Mouse (Mus musculus) forebrain, embryonic 11.5 days (tissue): ENCODE data around the gene 1700125H20Rik. TPM values are rescaled to one million over a fixed set of nuclear protein-coding genes. Genes with fewer than 3 reads are reported as not detected.
A peak's percentile ranks its signal among the peaks of the same experiment; 100 is the strongest.

Source experiments
- ATAC-seq: fragments of 200-750 bp; cut with Nextera tagmentation; replicated peaks from 2 replicates; pipeline ENCODE4 v1.8.0; 2017; ENCODE audit warnings: moderate TSS enrichment; ENCODE audit not compliant: low FRiP score
- DNase-seq: peaks from one replicate; pipeline ENCODE4 v3.0.0-alpha.2; 2017; ENCODE audit warnings: low spot score
- H3K27ac ChIP-seq: fragments of 300-500 bp; sonication (generic); 2 replicates; pipeline ENCODE4 v1.5.1; 2014; ENCODE audit warnings: low read depth, low read length
- H3K27me3 ChIP-seq: fragments of 300-500 bp; sonication (generic); 2 replicates; pipeline ENCODE4 v1.6.1; 2014; ENCODE audit warnings: mild to moderate bottlenecking, low read length, mixed read lengths; ENCODE audit not compliant: control insufficient read depth, insufficient read depth
- H3K36me3 ChIP-seq: fragments of 300-500 bp; sonication (generic); 2 replicates; pipeline ENCODE4 v1.6.1; 2014; ENCODE audit warnings: mild to moderate bottlenecking, low read length, moderate library complexity, mixed read lengths; ENCODE audit not compliant: control insufficient read depth, insufficient read depth
- H3K4me1 ChIP-seq: fragments of 300-500 bp; sonication (generic); replicated peaks from 2 replicates; pipeline ENCODE4 v1.6.1; 2014; ENCODE audit warnings: low read length, mixed read lengths; ENCODE audit not compliant: control insufficient read depth, insufficient read depth
- H3K4me2 ChIP-seq: fragments of 300-500 bp; sonication (generic); 2 replicates; pipeline ENCODE4 v1.6.1; 2014; ENCODE audit warnings: low read depth, mild to moderate bottlenecking, low read length, moderate library complexity, mixed read lengths; ENCODE audit not compliant: severe bottlenecking
- H3K4me3 ChIP-seq: fragments of 300-500 bp; sonication (generic); 2 replicates; pipeline ENCODE4 v1.5.1; 2014; ENCODE audit warnings: low read depth, low read length
- H3K9ac ChIP-seq: fragments of 300-500 bp; sonication (generic); 2 replicates; pipeline ENCODE4 v1.6.1; 2014; ENCODE audit warnings: low read length
- H3K9me3 ChIP-seq: fragments of 300-500 bp; sonication (generic); 2 replicates; pipeline ENCODE4 v1.6.1; 2016; ENCODE audit warnings: low read length, mixed read lengths; ENCODE audit not compliant: control insufficient read depth
- WGBS: fragments of 180-500 bp; shearing (Covaris S2); extraction: QIAGEN DNeasy Blood & Tissue Kit; methylation state at CpG from one replicate; pipeline ENCODE4 v1.1.7; 2014; 5-methylcytosine and 5-hydroxymethylcytosine counted together
- polyA plus RNA-seq: library from polyadenylated mRNA; unstranded; fragments of >200 nt; fragmentation: Nextera tagmentation; extraction: Ambion mirVana; gene quantifications from 2 replicates; pipeline ENCODE4 v1.2.1, GENCODE M21; 2014

The 1700125H20Rik gene
- 0.99 TPM in 1 of 2 replicates, not detected in the other for polyA plus RNA-seq

GRCm38 (mm10) chr11:85170058-85170740 lies at the start of gene 1700125H20Rik:
Gene 1700125H20Rik (plus strand): TSS chr11:85170404.
- H3K36me3 ChIP-seq, result no peaks in the 10 kb centered on the region
- peak; percentile 95 for DNase-seq
- H3K27ac ChIP-seq, result no peak within 1 kb of the TSS
- 15% methylated on average over 21 of the region's 21 CpGs for WGBS
- H3K27me3 ChIP-seq, result no peaks in the 10 kb centered on the region; the same call in 1 of the 2 replicates
- ATAC-seq, result peak; percentile 66; the same call in 1 of the 2 replicates
- no peaks in the 10 kb centered on the region for H3K9me3 ChIP-seq
- H3K4me2 ChIP-seq, result peak within 1 kb of the TSS; percentile 46
- H3K9ac ChIP-seq, result peak within 1 kb of the TSS; percentile 49
- 0 out of 2 replicates have a peak, but pooled peaks cover 3% of the 10 kb centered on the region for H3K4me1 ChIP-seq
- peak within 1 kb of the TSS; percentile 5; the same call in 1 of the 2 replicates for H3K4me3 ChIP-seq

DNA sequence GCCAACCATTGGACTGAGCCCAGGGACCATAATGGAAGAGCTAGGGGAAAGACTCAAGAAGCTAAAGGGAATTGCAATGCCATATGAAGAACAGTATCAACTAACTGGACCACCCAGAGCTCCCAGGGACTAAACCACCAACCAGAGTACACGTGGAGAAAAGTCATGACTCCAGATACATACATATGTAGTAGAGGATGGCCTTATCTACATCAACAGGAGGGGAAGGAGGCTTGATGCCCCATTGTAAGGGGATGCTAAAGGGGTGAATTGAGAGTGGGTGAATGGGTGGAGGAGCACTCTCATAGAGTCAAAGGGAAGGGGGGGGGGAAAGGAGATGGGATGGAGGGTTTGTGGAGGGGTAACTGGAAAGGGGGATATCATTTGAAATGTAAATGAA lies 48.1 kb upstream of the 1700125H20Rik start:
- no peaks in the 10 kb centered on the region for H3K36me3 ChIP-seq
- H3K27ac ChIP-seq, result no peak overlapping the region
- ATAC-seq (no peak), DNase-seq (no peak)
- H3K4me1 ChIP-seq, result no peaks in the 10 kb centered on the region
- no peak overlapping the region for H3K9ac ChIP-seq
- no peak overlapping the region for H3K4me2 ChIP-seq
- no peak overlapping the region for H3K4me3 ChIP-seq
- no peaks in the 10 kb centered on the region for H3K27me3 ChIP-seq
- H3K9me3 ChIP-seq, result no peaks in the 10 kb centered on the region
- 88% methylated on average over 1 of the region's 1 CpGs for WGBS

DNA sequence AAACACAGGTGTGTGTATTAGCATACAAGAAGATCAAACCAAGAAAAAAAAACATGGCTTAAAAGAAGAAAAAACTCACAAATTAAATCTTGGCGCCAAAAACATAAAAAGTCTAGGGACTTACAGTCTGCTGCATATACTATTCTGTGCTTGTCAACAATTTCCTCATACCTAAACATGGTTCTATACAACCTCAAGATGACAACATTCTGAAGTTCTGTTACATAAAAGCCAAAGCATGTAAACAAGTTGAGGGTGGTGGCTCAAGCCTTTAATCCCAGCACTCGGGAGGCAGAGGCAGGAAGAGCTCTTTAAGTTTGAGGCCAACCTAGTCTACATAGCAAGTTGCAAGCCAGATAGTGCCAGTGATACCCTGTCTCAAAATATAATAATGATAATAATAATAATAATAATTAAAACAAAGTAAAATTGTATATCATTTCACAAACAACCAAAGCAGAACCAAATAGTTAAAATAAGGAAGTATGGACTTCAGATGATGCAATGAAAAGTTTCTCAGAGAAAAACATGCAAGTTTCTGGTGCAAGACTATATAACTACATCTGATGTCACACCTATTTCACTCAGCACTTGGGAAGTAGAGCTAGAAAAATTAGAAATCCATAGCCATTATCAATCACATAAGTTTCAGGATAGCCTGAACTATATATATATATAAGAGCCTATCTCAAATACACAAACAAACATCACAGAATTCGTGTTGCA lies 46.8 kb upstream of the 1700125H20Rik start:
- no peaks in the 10 kb centered on the region for H3K9me3 ChIP-seq
- 88% methylated on average over 3 of the region's 3 CpGs for WGBS
- no peak overlapping the region for H3K27ac ChIP-seq
- H3K4me2 ChIP-seq, result no peak overlapping the region
- no peak overlapping the region for H3K9ac ChIP-seq
- DNase-seq (no peak), ATAC-seq (no peak)
- H3K27me3 ChIP-seq, result no peaks in the 10 kb centered on the region
- no peaks in the 10 kb centered on the region for H3K36me3 ChIP-seq
- H3K4me1 ChIP-seq, result no peaks in the 10 kb centered on the region
- no peak overlapping the region for H3K4me3 ChIP-seq

GRCm38 (mm10) chr11:85126257-85127102 lies 43.7 kb upstream of the 1700125H20Rik start:
- no peak overlapping the region for H3K4me3 ChIP-seq
- H3K9me3 ChIP-seq, result no peaks in the 10 kb centered on the region
- H3K4me1 ChIP-seq, result no peaks in the 10 kb centered on the region
- H3K36me3 ChIP-seq, result no peaks in the 10 kb centered on the region
- 78% methylated on average over 2 of the region's 2 CpGs for WGBS
- no peak overlapping the region for H3K27ac ChIP-seq
- H3K27me3 ChIP-seq, result no peaks in the 10 kb centered on the region
- DNase-seq (no peak), ATAC-seq (no peak)
- no peak overlapping the region for H3K4me2 ChIP-seq
- no peak overlapping the region for H3K9ac ChIP-seq

DNA sequence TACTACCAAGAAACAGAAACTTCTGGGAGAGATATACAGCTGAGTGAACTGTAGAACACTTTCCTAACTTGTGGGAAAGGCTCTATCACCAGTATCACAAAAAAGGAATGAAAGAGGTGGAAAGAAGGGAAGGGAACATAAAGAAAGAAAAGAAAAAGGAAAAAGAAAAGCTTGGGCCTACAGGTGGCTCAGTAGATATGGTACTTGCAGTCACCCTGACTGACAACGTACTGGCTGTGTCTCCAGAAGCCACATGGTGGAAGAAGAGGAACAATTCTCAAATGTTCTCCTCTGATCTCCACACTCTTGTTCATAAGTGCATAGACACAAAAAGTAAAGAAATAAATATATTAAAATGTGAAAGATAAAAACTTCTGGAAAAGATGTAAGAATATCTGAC lies 41.3 kb upstream of the 1700125H20Rik start:
- ATAC-seq, result no peak
- Histone ChIP-seq H3K4me1 (no peaks in the 10 kb centered on the region), H3K36me3 (no peaks in the 10 kb centered on the region), H3K9ac (no peak overlapping the region), H3K27ac (no peak overlapping the region), H3K4me2 (no peak overlapping the region), H3K9me3 (no peaks in the 10 kb centered on the region), H3K27me3 (no peaks in the 10 kb centered on the region), H3K4me3 (no peak overlapping the region)
- 76% methylated on average over 1 of the region's 1 CpGs for WGBS
- no peak for DNase-seq

- 87% methylated on average over 2 of the region's 2 CpGs for WGBS
- DNase-seq, result no peak
- no peaks in the 10 kb centered on the region for H3K27me3 ChIP-seq
- H3K9ac ChIP-seq, result no peak overlapping the region
- no peaks in the 10 kb centered on the region for H3K9me3 ChIP-seq
- H3K4me3 ChIP-seq, result no peak overlapping the region
- no peak for ATAC-seq
- no peak overlapping the region for H3K4me2 ChIP-seq
- H3K27ac ChIP-seq, result no peak overlapping the region
- H3K36me3 ChIP-seq, result no peaks in the 10 kb centered on the region
- no peaks in the 10 kb centered on the region for H3K4me1 ChIP-seq
Observed at GRCm38 (mm10) chr11:85131542-85131941, 38.7 kb upstream of the 1700125H20Rik start.

DNA sequence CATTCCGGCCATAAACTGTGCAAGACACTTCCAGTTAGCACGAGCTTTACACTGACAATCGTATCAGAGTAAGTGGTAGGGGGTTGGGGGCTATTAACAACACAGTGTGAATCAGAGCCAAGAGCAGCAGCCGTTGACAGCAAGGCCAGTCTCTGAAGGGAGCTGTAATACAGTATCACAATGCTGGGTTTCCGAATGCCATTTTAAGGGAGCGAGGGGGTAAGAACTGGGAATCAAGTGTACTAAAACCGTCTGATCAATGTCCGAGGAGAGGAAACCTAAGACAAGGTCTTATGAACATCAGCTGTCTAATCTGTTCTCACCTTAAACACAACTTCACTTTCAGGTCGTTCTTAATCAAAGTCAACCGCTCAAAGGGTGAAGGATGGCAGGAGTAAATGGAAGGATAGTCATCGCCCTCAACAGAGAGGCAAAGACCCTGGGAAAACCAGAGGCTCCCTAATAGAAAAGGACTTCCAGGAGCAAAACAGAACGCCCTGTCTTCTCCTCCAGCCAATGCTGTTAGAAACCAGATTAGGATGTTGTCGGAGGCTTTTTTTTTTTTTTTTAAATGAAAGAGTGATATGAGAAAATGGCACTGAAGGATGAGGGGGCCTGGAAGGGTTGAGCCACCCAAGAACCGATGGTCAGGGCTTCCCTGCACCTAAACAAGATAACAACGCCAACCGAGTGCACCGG lies 31.3 kb upstream of the 1700125H20Rik start:
- Histone ChIP-seq H3K4me2 (peak overlapping the region; percentile 74), H3K4me1 (no peaks in the 10 kb centered on the region), H3K4me3 (peak overlapping the region; percentile 87), H3K27ac (peak overlapping the region; percentile 58; the same call in 1 of the 2 replicates), H3K36me3 (no peaks in the 10 kb centered on the region), H3K9ac (peak overlapping the region; percentile 82), H3K9me3 (no peaks in the 10 kb centered on the region), H3K27me3 (no peaks in the 10 kb centered on the region)
- ATAC-seq, result no peak
- 3% methylated on average over 17 of the region's 17 CpGs for WGBS
- no peak for DNase-seq
